Mouse (Mus musculus) T-helper 2 cell (primary cell): ENCODE measurements at regions not wholly inside any gene's neighbourhood (a gene's known extent, or its start where the extent isn't known, plus 50 kb on each side); places are given as distances from the start of the nearest gene placed in this dataset.

Source experiments
- in situ Hi-C: fragments of 300-600 bp; cut with MboI, MseI; formaldehyde crosslinking; loops from one replicate; pipeline ENCODE4 v1.15.1; 2025; ENCODE audit warnings: high pct_unique_total_duplicates

- in situ Hi-C loops, result loop anchor here (10.0 kb wide), 1 partner anchor 432 kb away; no protein-coding TSS in a partner anchor
These were observed 131.0 kb upstream of the Rgs17 start for GRCm38 (mm10) chr10:6053207-6053606.

- in situ Hi-C loops, result no loop called here
These were observed 121.2 kb upstream of the Rgs17 start for GRCm38 (mm10) chr10:6043358-6043757.

- in situ Hi-C loops, result no loop called here
These were observed 117.6 kb upstream of the Rgs17 start for GRCm38 (mm10) chr10:6039771-6040170.

- in situ Hi-C loops, result no loop called here
These were observed 113.7 kb upstream of the Rgs17 start for GRCm38 (mm10) chr10:6035792-6036487.

GRCm38 (mm10) chr10:6032469-6032868 lies 110.3 kb upstream of the Rgs17 start:
- in situ Hi-C loops, result no loop called here

GRCm38 (mm10) chr10:6027551-6027950 lies 105.4 kb upstream of the Rgs17 start:
- in situ Hi-C loops, result no loop called here

- in situ Hi-C loops, result no loop called here
These were observed 104.1 kb upstream of the Rgs17 start for GRCm38 (mm10) chr10:6026317-6026716.

GRCm38 (mm10) chr10:6022609-6023283 lies 100.5 kb upstream of the Rgs17 start:
- in situ Hi-C loops, result no loop called here

- in situ Hi-C loops, result no loop called here
These were observed 98.9 kb upstream of the Rgs17 start for GRCm38 (mm10) chr10:6020944-6021684.

- in situ Hi-C loops, result no loop called here
These were observed 91.5 kb upstream of the Rgs17 start for GRCm38 (mm10) chr10:6013743-6014142.

- in situ Hi-C loops, result no loop called here
These were observed 89.3 kb upstream of the Rgs17 start for GRCm38 (mm10) chr10:6011541-6011940.

- in situ Hi-C loops, result no loop called here
These were observed 88.8 kb upstream of the Rgs17 start for GRCm38 (mm10) chr10:6011029-6011428.

GRCm38 (mm10) chr10:6007238-6007972 lies 85.2 kb upstream of the Rgs17 start:
- in situ Hi-C loops, result no loop called here

- in situ Hi-C loops, result no loop called here
These were observed 59.2 kb upstream of the Rgs17 start for GRCm38 (mm10) chr10:5981433-5981832.

GRCm38 (mm10) chr10:5978534-5978933 lies 56.3 kb upstream of the Rgs17 start:
- in situ Hi-C loops, result no loop called here
